13 mouse cellular contexts compared by ENCODE assay signal in genomic region chr1:36091246-36091645, GRCm38 (mm10). TPM values are rescaled to one million over a fixed set of nuclear protein-coding genes. Genes with fewer than 3 reads are reported as not detected.
DNase-seq lines count a peak whose midpoint lies in the region; ATAC-seq and TF ChIP-seq lines count a peak whose summit lies in the region.
"Had no signal": no experiment of that assay in that cellular context is flagged by ENCODE, and none has a peak within 500 bp of the region (broad histone marks: within the 10 kb centered on the region; RNA-seq: fewer than 3 reads in every experiment).

No protein-coding gene starts in this region.

- no peak overlapping the region for H3K4me2 ChIP-seq in intestine, postnatal 0 days (replicated peaks; ENCODE audit: low read depth)
- H3K4me2 ChIP-seq: forebrain, embryonic 12.5 days; midbrain, embryonic 15.5 days had no signal

- H3K9me3 ChIP-seq in G1E (replicated peaks), result no peaks in the 10 kb centered on the region
- no peaks in the 10 kb centered on the region for H3K9me3 ChIP-seq in intestine, postnatal 0 days (ENCODE audit: control insufficient read depth)
- H3K9me3 ChIP-seq: forebrain, embryonic 12.5 days; midbrain, embryonic 15.5 days had no signal

- H3K36me3 ChIP-seq in G1E (replicated peaks), result peaks cover 98% of the 10 kb centered on the region
- peaks cover 11% of the 10 kb centered on the region for H3K36me3 ChIP-seq in intestine, postnatal 0 days (ENCODE audit: control insufficient read depth, insufficient read depth)

- H3K4me3 ChIP-seq in G1E (ENCODE audit: low read depth, low read length), result no peak overlapping the region
- no peak overlapping the region for H3K4me3 ChIP-seq in bone marrow, adult 2 months (replicated peaks; ENCODE audit: control insufficient read depth, low read depth, low read length)
- no peak overlapping the region for H3K4me3 ChIP-seq in intestine, postnatal 0 days (ENCODE audit: low read depth, low read length)
- H3K4me3 ChIP-seq: forebrain, embryonic 12.5 days; midbrain, embryonic 15.5 days had no signal

- peaks cover 82% of the 10 kb centered on the region for H3K4me1 ChIP-seq in G1E (ENCODE audit: insufficient read depth, low read depth, low read length)
- peaks cover 16% of the 10 kb centered on the region for H3K4me1 ChIP-seq in bone marrow, adult 2 months (ENCODE audit: control insufficient read depth, insufficient read depth, low read length)
- H3K4me1 ChIP-seq in intestine, postnatal 0 days (replicated peaks; ENCODE audit: control insufficient read depth, insufficient read depth, low read length), result peaks cover 51% of the 10 kb centered on the region

- DNase-seq in G1E (ENCODE audit: low spot score), result no peak
- DNase-seq in layer of hippocampus, postnatal 36 days, result no peak
- DNase-seq in layer of hippocampus, adult 11-12 months (ENCODE audit: low spot score), result no peak
- DNase-seq in natural killer cell, adult 2 months (ENCODE audit: low spot score in 2 of 2), result no peak
- no peak for DNase-seq in urinary bladder, postnatal 14 days (ENCODE audit: low spot score)
- DNase-seq: cerebellum, adult 9-11 months; heart, adult 18-20 months; heart, postnatal 36 days had no signal

- H3K27me3 ChIP-seq in G1E (ENCODE audit: insufficient read depth, low read length), result no peaks in the 10 kb centered on the region
- no peaks in the 10 kb centered on the region for H3K27me3 ChIP-seq in intestine, postnatal 0 days (replicated peaks; ENCODE audit: control insufficient read depth, insufficient read depth, low read length)
- H3K27me3 ChIP-seq: forebrain, embryonic 12.5 days; midbrain, embryonic 15.5 days had no signal

- ATAC-seq in G1E (ENCODE audit: extremely low read depth, insufficient number of reproducible peaks, low FRiP score, poor library complexity, severe bottlenecking), result 0 out of 2 replicates have a peak, but pooled peaks have one; percentile 12
- ATAC-seq in intestine, postnatal 0 days, result no peak; the same call in 1 of the 2 replicates
- ATAC-seq in megakaryocyte progenitor cell, adult 5-6 weeks (replicated peaks; ENCODE audit: poor library complexity), result peak; percentile 71

- no peak for TF ChIP-seq POLR2A in bone marrow, adult 2 months (IDR thresholded peaks at IDR 0.05; ENCODE audit: borderline replicate concordance, control insufficient read depth, low read depth, low read length)

- H3K9ac ChIP-seq in intestine, postnatal 0 days (ENCODE audit: low read depth, low read length), result no peak overlapping the region
- H3K9ac ChIP-seq: forebrain, embryonic 12.5 days; midbrain, embryonic 15.5 days had no signal

- H3K27ac ChIP-seq in bone marrow, adult 2 months (ENCODE audit: control insufficient read depth, insufficient read depth, low read depth, low read length, poor library complexity), result peak overlapping the region; percentile 88
- peak overlapping the region; percentile 89 for H3K27ac ChIP-seq in intestine, postnatal 0 days (ENCODE audit: low read depth, low read length)
- H3K27ac ChIP-seq: forebrain, embryonic 12.5 days; midbrain, embryonic 15.5 days had no signal

- no peak for TF ChIP-seq CTCF in G1E (IDR thresholded peaks at IDR 0.05; ENCODE audit: low read depth, low read length)
- no peak for TF ChIP-seq CTCF in bone marrow, adult 2 months (IDR thresholded peaks at IDR 0.05; ENCODE audit: control insufficient read depth, insufficient read depth, low read length)
- no peak for TF ChIP-seq CTCF in intestine, postnatal 0 days (IDR thresholded peaks at IDR 0.05; ENCODE audit: low read depth)

- WGBS in bone marrow, adult 2 months, result 62% methylated on average over 6 of the region's 6 CpGs
- 49% methylated on average over 6 of the region's 6 CpGs for WGBS in intestine, postnatal 0 days

RNA-seq across cellular contexts. Expression of gene Hs6st1, which starts 23.0 kb away (rescaled TPM):
- total RNA-seq in G1E (2014; fragmentation: Nextera tagmentation) (62.9 and 66.0 TPM in 2 replicates), G1E (2017) (29.3 and 32.2 TPM in 2 replicates)
- 49.9 and 54.9 TPM in 2 replicates for polyA plus RNA-seq in G1E (2012)
- 42.4 and 47.6 TPM in 2 replicates for polyA plus RNA-seq in bone marrow, adult 2 months (2011; ENCODE audit: insufficient read depth, insufficient read length, low replicate concordance, missing spikeins)
- polyA plus RNA-seq in intestine, postnatal 0 days (2015; fragmentation: Nextera tagmentation; extraction: Ambion mirVana), result 6.4 and 6.7 TPM in 2 replicates
- 12.6 and 17.7 TPM in 2 replicates for total RNA-seq in megakaryocyte progenitor cell, adult 5-6 weeks (2015)
- total RNA-seq in megakaryocyte progenitor cell, adult 5-6 weeks (2017), result 7.3 and 10.0 TPM in 2 replicates
- total RNA-seq in layer of hippocampus, postnatal 36 days (2021), result 10 to 100 TPM; 38.7 to 39.9 TPM
